Mouse (Mus musculus): ENCODE data around the gene Prelid3b.

Prelid3b gene

DNA sequence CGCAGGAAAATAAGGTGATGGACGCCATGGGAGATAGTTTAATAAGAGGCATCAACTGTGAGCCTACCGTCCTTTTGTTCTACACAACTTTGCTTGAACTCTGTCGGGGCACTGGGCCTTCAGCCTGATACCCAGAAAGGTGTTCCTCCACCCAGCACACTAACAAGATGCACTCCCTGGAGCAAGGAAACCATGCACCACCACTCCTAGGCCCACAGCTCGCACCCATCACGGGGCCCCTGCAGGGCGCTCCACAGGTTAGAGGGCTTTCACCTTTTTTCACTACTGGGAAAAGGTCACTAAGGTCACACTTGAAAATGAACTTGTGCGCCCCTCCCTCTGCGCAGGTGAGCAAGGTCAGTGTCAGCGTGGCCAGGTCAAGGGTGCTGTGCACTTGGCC, 9.5 kb downstream of the Prelid3b start:
- no peak for DNase-seq (ENCODE audit: low spot score)

DNA sequence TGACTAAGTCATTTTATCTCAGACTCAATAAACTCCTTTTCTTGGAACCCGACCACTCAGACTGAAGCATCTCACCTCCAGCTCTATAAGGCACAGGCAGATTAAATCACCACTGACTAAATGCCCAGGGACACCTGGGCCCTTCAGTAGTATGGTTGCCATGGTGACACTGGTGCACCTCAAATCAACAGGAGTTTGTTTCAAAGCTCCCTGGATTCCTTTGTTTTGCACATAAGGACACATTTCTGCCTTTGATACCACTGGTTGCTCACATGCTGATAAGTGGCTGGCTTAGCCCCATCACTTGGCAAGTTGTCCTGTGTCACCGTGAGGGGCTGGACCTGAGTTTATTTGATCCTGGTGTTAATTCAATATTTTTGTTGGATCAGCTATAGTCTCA, 13.5 kb downstream of the Prelid3b start:
- DNase-seq (ENCODE audit: low spot score): no peak

DNA sequence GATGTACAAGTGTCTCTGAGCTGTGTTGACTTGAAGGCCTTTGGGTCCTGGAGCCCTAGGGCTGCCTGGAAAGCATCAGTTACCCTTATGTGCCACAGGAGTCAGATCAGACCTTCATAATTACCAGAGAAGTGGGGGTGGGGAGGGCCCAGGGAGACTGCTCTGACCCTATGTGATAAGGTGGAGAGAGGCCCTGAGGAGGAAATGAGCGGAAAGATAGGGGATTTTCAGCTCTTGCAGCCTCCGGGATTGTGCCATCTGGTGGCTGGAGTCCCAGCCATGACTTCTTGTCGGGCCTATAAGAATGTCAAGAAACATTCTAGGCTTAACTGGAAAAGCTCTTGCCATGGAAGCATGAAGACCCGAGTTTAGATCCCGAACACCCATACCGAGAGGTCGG, 19.2 kb downstream of the Prelid3b start:
- no peak for DNase-seq (ENCODE audit: low spot score)

DNA sequence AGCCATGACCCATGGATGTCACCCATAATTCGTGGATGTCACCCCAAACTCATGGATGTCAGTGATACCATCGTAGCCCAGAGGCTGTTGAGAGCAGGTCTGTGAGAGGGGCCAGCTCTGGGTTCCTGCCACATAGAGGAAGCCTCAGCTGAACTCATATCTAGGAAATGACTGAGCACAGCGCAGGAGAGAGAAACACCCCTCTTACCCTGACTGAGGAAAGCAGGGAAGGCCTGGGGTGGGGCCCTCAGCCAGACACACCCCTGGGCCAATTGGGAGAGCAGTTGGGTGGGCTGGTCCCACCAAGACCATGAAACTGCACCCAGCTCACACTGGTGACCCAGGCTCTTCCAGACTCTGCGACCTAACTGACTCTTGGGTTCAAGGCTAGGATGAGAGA, 22.5 kb downstream of the Prelid3b start, which contains the start of gene Tubb1:
TSS of gene Tubb1 (plus strand) at position 343 of the 400 bp plus-strand sequence.
- DNase-seq (ENCODE audit: low spot score): no peak

DNA sequence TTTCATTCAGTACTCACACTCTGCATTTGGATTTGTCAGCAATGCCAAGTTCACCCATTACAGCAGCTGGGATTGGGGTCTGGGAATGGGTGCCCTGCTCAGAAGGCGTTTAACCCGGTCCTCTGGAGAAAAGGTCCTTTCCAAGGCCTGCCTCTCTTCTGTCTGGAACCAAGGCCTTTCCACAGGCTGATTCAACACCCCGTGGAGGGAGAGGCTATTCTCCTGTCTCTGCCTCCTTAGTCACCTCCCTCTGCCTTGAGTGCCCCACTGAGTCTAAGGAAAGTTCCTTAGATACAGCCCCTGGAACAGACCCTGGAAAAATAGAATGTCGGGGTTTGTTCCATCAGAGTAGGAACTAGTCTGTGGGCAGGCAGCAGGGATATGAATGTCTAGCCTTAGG, 24.5 kb downstream of the Prelid3b start:
- DNase-seq (ENCODE audit: low spot score): no peak

DNA sequence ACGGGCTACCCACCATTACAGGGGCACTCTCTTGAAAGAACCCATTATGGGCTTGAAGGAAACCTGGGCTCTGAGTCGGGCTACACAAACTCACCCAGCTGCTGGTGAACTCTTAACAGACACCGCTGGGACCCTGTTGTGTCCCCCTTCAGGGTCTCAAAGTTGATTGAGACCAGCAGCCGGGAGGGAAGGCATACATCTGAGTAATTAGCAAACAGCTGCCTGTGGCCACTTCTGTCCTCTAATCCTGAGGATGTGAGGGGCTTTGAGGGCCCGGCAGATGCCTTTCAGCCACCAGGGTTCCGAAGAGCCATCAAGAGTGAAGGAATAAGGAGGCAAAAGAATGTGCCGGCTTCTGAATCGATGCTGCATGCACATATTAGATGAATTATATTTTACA, 26.0 kb downstream of the Prelid3b start:
- no peak for DNase-seq (ENCODE audit: low spot score)

- DNase-seq (ENCODE audit: low spot score): no peak
Measured at GRCm38 (mm10) chr2:174446492-174446891, 26.4 kb downstream of the Prelid3b start.

DNA sequence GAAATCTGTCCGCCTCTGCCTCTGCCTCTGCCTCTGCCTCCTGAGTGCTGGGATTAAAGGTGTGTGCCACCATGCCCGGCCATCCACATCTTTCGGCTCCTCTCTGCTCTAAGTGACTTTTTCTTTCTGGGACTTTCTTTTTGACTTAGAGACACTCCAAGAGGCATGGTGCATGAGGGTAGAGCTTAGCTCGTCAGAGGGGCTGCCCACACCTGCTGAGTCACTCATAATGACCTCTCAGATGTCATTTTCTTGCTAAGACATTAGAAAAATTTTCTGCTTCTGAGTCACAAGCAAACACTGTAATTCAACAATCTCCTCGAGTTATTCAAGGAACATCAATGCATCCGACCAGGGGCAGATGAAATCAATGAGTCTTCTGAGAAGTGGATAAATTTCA, 27.9 kb downstream of the Prelid3b start:
- DNase-seq (ENCODE audit: low spot score): no peak

DNA sequence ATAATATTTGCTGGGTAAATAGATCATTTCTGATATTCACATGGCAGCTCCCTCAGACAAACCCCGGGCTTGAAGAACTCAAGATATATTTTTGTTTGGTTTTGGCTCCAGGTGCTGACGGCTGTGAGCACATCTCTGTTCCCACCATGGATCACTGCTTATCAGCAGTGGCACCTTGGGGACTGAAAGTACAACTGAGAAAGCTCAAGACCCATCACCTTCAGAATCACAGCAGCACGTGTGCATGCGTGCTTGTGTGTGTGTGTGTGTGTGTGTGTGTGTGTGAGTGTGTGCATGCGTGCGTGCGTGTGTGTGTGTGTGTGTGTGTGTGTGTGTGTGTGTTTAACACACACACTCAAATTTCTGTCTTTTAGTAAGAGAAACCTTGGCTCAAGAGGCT, 28.5 kb downstream of the Prelid3b start:
- no peak for DNase-seq (ENCODE audit: low spot score)

GRCm38 (mm10) chr2:174443046-174443445, 29.8 kb downstream of the Prelid3b start:
- DNase-seq (ENCODE audit: low spot score): no peak

DNA sequence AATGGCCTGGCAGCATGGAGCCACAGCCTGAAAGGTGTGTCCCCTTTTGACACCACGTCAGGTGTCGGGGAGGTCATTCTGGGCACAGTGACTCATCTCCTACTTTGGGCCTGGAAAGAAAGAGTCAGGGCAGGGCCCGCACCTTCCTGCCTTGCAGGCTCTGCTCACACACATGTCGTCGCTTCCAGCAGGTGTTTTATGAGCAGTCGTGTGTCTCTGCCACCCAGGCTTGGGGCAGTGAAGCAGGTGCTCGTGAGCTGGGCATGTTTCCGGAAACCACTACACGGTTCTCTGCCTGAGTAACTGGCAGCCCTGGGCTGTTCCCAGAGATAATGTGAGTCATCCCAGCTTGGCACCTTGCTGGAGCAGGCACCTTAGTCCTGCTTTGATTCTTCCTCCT, 30.4 kb downstream of the Prelid3b start:
- peak; percentile 23 for DNase-seq (ENCODE audit: low spot score)

DNA sequence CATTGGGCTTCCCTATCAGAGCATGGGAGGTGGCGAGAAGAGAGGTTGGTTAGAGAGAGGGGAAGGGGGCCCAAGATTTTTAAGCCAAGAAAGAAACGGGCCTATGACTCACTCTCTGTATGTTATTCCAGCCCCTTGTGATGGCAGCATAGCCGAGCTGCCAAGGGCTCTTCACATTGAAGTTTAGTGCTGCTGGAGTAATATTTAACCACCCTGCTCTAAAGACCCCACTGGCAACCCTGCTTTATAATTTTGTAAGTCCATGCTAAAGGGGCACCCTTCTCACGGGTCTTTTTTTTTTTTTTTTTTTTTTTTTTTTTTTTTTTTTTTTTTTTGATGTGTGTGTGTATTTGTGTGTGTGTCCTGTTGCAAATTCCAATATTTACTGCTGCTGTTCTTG, 31.0 kb downstream of the Prelid3b start:
- DNase-seq (ENCODE audit: low spot score): no peak

GRCm38 (mm10) chr2:174439961-174440360, 32.9 kb downstream of the Prelid3b start:
- DNase-seq (ENCODE audit: low spot score): no peak

- peak; percentile 32 for DNase-seq (ENCODE audit: low spot score)
Measured at GRCm38 (mm10) chr2:174439450-174439838, 33.4 kb downstream of the Prelid3b start.

DNA sequence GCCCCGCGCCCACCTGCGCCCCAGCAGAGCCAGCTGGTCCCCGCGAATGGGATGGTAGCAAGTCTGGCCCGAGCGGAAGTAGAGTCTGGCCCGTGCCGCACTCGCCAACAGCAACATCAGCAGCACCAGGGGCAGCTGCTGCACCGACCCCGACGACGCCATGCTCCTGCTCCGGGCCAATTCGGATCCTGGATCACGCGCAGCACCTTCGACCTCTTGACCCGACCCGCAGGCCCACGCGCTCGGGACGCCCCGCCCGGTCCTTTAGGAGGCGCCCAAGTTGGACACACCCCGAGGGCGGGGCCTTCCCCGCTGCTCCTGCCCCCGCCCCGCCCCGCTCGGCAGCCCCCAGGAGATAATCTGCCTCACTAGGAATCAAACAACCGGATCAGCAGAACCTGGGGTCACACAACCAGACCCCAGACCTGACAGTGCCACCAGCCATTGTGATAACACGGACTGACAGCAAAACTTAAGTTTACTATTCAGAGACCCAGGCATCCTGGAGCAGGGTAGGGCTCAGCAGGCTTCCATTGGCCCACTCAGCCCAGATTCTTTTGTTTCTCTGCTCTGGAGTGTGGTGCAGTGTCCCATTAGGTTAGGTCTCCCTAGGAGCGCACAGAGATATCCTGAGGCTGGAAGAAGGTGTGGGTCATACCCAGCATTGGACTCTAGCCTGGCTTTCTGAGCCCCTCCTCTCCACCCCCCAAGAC, 34.0 kb downstream of the Prelid3b start, which contains the start of gene Ctsz:
TSS of gene Ctsz (minus strand) at position 303 of the 713 bp plus-strand sequence.
- peak; percentile 69 for DNase-seq (ENCODE audit: low spot score)

DNA sequence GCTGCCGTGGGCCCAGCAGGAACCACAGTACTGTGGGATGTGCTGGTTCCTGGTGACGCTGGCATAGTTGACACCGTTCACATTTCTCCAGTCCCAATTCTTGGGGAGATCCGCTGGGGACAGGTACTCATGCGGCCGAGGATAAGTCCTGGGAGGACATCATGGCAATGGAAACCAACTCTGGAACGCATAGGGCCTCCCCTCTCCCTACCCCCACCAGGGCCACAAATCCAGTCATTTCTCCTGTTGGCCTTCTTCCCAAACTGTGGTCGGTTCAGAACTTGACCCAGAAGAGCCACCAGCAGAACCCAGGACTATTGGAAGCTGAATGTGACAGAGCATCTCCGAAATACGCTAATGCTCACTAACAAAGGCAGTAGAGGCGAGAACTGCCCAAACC, 34.7 kb downstream of the Prelid3b start:
- no peak for DNase-seq (ENCODE audit: low spot score)

DNA sequence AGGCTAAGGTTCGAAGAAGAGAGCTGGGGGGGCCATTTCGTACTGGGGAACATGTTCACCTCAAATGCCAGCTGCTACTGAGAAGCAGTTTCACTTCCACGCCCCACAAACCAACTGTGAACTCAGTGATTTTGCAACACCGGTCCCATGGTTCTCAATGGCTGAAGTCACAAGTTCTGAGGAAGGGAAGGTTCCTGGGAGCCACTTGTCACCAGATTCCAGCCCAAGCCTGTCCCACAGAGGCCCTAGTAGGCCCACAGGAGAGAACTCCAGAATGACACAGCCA, 35.2 kb downstream of the Prelid3b start:
- peak; percentile 79 for DNase-seq (ENCODE audit: low spot score)

GRCm38 (mm10) chr2:174436916-174437696, 35.8 kb downstream of the Prelid3b start:
- no peak for DNase-seq (ENCODE audit: low spot score)

DNA sequence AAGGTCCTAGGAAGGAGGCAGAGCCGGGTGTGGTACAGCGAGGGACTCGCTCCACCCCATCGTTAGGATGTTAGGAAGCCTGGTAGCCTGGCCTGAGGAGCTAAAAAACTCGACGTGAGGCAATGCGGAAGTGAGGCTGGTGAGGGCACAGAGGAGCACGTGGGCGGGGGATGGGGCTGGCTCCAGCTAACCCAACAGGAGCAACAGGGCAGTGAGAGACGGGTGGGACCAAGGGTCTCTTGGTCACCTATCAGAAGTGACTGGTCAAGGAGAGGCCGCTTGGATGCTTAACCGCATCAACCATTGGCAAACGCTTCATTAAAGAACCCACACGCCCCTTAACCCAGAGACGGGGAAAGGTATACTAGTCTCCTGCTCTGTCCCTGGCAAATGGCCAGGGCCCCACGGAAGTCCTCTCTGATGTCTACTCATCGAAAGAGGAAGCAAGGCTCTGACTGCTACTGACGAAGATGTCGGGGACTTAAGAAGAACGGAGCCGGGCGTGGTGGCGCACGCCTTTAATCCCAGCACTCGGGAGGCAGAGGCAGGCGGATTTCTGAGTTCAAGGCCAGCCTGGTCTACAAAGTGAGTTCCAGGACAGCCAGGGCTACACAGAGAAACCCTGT, 36.7 kb downstream of the Prelid3b start:
- peak; percentile 45 for DNase-seq (ENCODE audit: low spot score)

DNA sequence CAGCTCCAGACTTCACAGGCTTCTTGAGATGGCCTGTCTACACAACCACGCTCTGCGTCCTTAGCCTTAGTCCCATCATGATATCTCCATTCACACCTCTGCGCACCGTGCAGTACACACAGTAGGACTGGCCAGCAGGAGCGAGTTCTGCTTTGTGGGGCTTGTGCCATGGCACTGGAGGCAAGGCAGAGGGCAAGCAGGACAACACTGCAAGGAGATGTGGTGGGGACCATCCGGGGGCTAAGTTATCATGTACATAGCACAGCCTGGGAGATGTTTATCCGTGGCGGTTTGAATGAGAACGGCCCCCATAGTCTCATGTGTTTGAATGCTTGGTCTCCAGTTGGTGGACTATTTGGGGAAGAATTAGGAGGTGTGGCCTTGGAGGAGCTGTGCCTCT, 37.9 kb downstream of the Prelid3b start:
- no peak for DNase-seq (ENCODE audit: low spot score)

- DNase-seq (ENCODE audit: low spot score): no peak
Measured at GRCm38 (mm10) chr2:174428996-174429591, 43.8 kb downstream of the Prelid3b start.

- no peak for DNase-seq (ENCODE audit: low spot score)
Measured at GRCm38 (mm10) chr2:174428076-174428835, 44.6 kb downstream of the Prelid3b start.

All from lung, postnatal 25 days (tissue).